Mouse (Mus musculus): Measurements from ENCODE around the gene Slc13a5.
A peak's percentile ranks its signal among the peaks of the same experiment; 100 is the strongest.

DNA sequence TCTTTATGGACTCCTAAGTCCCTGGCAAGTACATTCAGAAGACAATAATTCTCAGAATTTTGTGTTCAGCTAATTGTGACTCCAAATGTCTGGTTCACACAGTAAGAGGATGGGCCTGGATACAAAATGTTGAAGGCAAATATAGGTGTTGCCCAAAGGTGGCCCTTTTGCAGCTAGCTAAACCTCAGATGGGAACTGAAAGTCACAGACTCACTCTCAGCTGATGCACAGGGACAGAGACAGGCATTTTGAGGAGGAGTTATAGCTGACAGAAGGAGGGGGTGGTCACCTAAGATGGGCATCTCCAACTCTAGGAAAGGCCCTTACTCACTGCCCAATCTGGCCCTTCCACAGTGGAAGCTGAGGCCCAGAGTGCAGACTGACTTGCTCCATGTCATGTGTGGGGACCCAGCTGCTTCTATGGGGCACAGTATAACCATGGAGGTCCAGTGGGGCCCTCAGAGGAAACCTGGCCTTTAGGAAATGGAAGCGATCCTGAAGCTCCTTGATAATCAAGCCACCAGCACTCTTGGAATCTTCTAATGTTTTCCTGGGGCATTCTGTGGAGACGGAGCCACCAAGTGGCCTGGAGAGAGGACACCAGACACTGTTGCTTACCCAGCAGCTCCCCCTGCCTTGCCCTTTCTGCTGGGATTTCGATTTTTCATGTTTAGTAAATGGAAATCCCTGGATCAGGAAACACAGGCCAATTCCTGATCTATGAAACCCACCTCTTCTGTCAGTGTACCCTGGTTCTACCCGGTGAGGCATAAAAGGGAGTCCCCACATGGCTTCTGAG, 26.8 kb downstream of the Slc13a5 start:
- TF ChIP-seq EP300 (IDR thresholded peaks at IDR 0.05; ENCODE audit: low read length) (peak; percentile 83), MAZ (IDR thresholded peaks at IDR 0.05; ENCODE audit: low read depth, low read length) (no peak), ELF1 (IDR thresholded peaks at IDR 0.05; ENCODE audit: low read depth, low read length) (no peak), POLR2A (IDR thresholded peaks at IDR 0.05; ENCODE audit: low read depth, low read length) (no peak), CTCF (conservative IDR thresholded peaks at IDR 0.05 in 1 of 2, IDR thresholded peaks at IDR 0.05 in 1 of 2; ENCODE audit: low read depth in 2 of 2, low read length in 2 of 2) (no peak; a peak in 1 of 4 replicates), UBTF (IDR thresholded peaks at IDR 0.05; ENCODE audit: low read depth, low read length) (no peak)
